Mouse (Mus musculus): ENCODE measurements around the gene Arsg. TPM values are rescaled to one million over a fixed set of nuclear protein-coding genes. Genes with fewer than 3 reads are reported as not detected.

Gene Arsg
- polyA plus RNA-seq (2014; fragmentation: Illumina TruSeq; extraction: RNeasy Lipid Tissue Mini Kit (QIAGEN cat#74804); ENCODE audit: low read depth, low replicate concordance) = 18.5 TPM

DNA sequence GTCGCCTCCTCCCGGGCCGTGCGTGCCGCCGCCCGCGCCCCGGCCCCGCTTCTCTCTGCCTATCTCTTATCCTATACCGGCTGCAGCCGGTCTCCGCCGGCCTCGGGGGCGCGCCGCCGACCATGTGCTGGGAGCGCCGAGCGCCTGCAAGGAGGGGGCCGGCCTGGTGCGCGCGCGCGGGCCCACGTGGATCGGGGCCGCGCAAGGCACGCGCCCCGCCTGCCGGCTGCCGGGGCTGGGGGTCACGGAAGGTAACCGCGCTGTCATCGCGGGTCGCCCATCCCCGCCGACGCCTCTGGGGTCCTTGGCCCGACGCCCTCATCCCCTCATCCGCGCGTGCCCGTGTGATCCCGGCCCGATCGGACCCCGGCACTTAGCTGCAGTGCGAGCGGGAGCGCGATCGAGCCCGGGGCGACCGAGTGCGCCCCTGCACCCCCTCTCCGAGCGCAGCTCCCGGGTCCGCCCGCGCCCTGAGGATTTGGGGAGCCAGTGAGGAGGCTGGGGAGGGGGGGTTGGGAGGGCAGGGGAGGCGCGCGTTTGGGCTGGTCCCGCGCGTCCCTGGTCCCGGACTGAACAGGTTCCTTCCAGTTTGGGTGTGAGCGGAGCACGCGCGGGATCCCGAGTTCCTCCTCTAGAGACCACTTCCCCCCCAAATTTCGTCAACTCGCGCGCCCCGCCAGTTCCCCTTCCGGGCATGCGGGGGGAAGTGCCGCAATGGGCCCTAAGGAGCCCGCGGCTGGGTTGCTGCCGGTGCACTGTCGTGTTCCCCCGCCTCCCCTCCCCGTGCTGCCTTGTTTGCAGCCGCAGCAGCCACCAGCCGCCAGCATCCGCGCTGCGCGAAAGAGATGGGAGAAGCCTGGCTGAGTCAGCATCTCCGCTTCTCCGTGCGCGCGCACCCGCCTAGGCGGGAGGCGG is at the start of gene Arsg, which contains the start of gene Slc16a6:
TSS of gene Arsg (plus strand) at position 204 of the 915 bp plus-strand sequence.
TSS of gene Slc16a6 (minus strand) at position 428 of the 915 bp plus-strand sequence.

DNA sequence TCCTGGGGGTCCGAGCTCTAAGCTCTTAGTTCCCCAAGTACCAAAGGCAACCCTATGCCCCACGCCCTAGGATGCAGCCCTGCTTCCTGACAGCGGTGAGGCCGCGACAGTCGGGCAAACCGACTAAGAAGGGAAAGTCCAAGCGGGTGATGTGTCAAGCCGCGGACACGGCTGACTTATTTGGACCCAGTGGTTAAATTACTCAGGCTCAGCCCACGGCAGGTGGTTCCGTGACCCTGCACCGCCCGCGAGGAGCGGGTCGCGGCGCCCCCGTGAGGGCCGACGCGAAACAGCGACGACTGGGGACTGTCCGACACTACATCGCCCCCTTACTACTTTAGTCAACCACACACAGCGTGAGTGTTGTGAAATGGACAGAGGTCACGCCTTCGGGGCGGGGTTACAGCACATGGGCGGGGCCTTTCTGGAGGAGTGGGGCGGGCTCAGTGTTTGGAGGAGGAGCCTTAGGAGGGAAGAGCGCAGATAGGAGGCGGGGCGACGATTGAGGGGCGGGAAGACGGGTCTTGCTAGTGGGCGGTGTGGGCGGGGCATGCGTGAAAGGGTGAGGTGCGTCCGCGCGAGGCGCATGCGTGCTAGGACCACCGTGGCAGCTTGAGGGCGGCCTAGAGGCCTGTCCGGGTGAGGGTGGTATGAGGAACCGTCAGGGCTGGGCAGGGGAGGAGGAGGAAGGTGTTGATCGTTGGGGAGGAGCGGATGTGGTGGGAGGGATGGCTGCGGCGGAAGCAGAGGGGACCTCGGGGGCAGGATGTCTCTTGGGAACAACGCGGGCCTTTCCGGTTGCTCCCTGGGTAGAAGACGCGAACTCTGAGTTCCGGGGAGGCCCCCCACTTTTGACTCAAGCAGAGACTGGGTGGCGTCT is 47.5 kb upstream of the Arsg start, which contains the start of gene Amz2:
TSS of gene Amz2 (plus strand) at position 555 of the 880 bp plus-strand sequence.

GRCm38 (mm10) chr11:109611303-109612149 is 138.4 kb downstream of the Arsg start, which contains the start of gene Wipi1:
Gene Wipi1, minus strand, starts transcription at chr11:109611967.

Other genes with a start within 250 kb of the Arsg start
- gene Rgs9, start 175.2 kb upstream of the Arsg start, polyA plus RNA-seq (2014; fragmentation: Illumina TruSeq; extraction: RNeasy Lipid Tissue Mini Kit (QIAGEN cat#74804); ENCODE audit: low read depth, low replicate concordance) = 1.1 TPM
- gene Gna13, start 110.5 kb upstream of the Arsg start, polyA plus RNA-seq (2014; fragmentation: Illumina TruSeq; extraction: RNeasy Lipid Tissue Mini Kit (QIAGEN cat#74804); ENCODE audit: low read depth, low replicate concordance) = 45.8 TPM
- not detected for gene 9930022D16Rik, start 59.5 kb upstream of the Arsg start, polyA plus RNA-seq (2014; fragmentation: Illumina TruSeq; extraction: RNeasy Lipid Tissue Mini Kit (QIAGEN cat#74804); ENCODE audit: low read depth, low replicate concordance)
- gene Amz2, start 47.4 kb upstream of the Arsg start, polyA plus RNA-seq (2014; fragmentation: Illumina TruSeq; extraction: RNeasy Lipid Tissue Mini Kit (QIAGEN cat#74804); ENCODE audit: low read depth, low replicate concordance) = 42.8 TPM
- 10.7 TPM for gene Slc16a6, start 224 bp downstream of the Arsg start, polyA plus RNA-seq (2014; fragmentation: Illumina TruSeq; extraction: RNeasy Lipid Tissue Mini Kit (QIAGEN cat#74804); ENCODE audit: low read depth, low replicate concordance)
- gene Wipi1, start 138.6 kb downstream of the Arsg start, polyA plus RNA-seq (2014; fragmentation: Illumina TruSeq; extraction: RNeasy Lipid Tissue Mini Kit (QIAGEN cat#74804); ENCODE audit: low read depth, low replicate concordance) = 31.2 TPM
- 236 TPM for gene Prkar1a, start 176.0 kb downstream of the Arsg start, polyA plus RNA-seq (2014; fragmentation: Illumina TruSeq; extraction: RNeasy Lipid Tissue Mini Kit (QIAGEN cat#74804); ENCODE audit: low read depth, low replicate concordance)
- gene Fam20a, start 248.9 kb downstream of the Arsg start, polyA plus RNA-seq (2014; fragmentation: Illumina TruSeq; extraction: RNeasy Lipid Tissue Mini Kit (QIAGEN cat#74804); ENCODE audit: low read depth, low replicate concordance) = 1.0 TPM